Mouse (Mus musculus) layer of hippocampus, adult 6 months (tissue): ENCODE data around the gene Hist2h2aa1. TPM values are rescaled to one million over a fixed set of nuclear protein-coding genes. Genes with fewer than 3 reads are reported as not detected.

Experiments used
- long read RNA-seq, 2 experiments: library from polyadenylated mRNA; unstranded; transcript quantifications; one replicate each; pipeline ENCODE4 v2.0.0; 2019 to 2020
- microRNA-seq: library from miRNA; unstranded; fragments of <30 nt; microRNA quantifications from one replicate; pipeline ENCODE4 v1.2.0, GENCODE M21; 2020
- polyA plus RNA-seq: library from polyadenylated mRNA; unstranded; fragments of <200 nt; fragmentation: Nextera tagmentation; gene quantifications from 2 replicates; pipeline ENCODE4 v1.2.3, GENCODE M21; 2021

The Hist2h2aa1 gene
- polyA plus RNA-seq = 141 and 245 TPM in 2 replicates
- long read RNA-seq, experiment 1, transcript Hist2h2aa1-201 (1 exons, 586 nt) = major isoform, 58 of 58 reads
- long read RNA-seq, experiment 1, partial matches to known transcripts = 0 of 58 reads
- long read RNA-seq, experiment 1, other reads (novel, unspliced or antisense) = 0 of 58 reads
- long read RNA-seq, experiment 2, transcript Hist2h2aa1-201 (1 exons, 586 nt) = major isoform, 6 of 6 reads
- long read RNA-seq, experiment 2, partial matches to known transcripts = 0 of 6 reads
- long read RNA-seq, experiment 2, other reads (novel, unspliced or antisense) = 0 of 6 reads

DNA sequence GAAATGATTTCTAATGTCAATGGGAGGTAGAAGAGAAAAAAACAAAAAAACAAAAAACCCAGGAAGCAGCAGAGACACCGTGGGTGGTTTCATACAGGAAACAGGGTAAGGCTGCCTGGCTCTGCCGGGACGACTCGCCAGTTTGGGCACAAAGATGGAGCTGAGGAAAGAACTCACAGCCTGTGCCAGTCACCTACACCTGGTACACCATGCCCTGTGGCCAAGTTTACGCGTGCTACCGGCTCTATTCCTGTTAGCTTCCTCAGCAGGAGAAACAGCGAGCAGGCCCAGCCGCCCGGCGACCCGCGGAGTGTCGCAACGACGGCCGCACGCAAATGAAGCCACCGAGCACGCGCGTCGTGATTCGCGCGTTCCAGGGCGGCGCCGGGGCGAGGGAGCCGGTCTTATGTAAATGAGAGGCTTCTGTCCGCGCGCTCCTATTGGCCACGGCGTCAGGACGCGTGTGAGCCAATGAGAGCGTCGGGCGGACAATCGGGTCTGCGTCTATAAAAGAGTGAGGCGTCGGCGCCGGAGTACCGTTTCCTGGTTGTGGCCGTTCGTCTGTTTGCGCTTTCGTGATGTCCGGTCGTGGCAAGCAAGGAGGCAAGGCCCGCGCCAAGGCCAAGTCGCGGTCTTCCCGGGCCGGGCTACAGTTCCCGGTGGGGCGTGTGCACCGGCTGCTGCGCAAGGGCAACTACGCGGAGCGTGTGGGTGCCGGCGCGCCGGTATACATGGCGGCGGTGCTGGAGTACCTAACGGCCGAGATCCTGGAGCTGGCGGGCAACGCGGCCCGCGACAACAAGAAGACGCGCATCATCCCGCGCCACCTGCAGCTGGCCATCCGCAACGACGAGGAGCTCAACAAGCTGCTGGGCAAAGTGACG lies at the start of gene Hist2h2aa1:
Gene Hist2h2aa1 (plus strand): TSS at position 495 of the 884 bp plus-strand sequence.

DNA sequence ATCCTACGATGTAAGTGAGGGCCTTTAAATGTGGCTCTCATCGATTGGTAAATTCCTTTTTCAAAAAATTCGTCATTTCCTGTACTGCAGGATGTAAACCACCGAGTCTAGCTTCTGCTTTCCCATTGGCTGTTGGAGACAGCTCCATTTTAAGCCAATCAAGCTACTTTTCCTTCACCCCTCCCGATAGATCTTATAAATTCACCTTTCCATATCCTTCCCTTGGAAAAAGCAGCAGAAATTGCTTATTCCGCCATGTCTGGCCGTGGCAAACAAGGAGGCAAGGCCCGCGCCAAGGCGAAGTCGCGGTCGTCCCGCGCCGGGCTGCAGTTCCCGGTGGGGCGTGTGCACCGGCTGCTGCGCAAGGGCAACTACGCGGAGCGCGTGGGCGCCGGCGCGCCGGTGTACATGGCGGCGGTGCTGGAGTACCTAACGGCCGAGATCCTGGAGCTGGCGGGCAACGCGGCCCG lies 25.6 kb upstream of the Hist2h2aa1 start, which contains the start of the genes Bola1 and Hist2h2ab:
Gene Bola1 (minus strand): TSS at position 49 of the 470 bp plus-strand sequence.
Gene Hist2h2ab (plus strand): TSS at position 205 of the 470 bp plus-strand sequence.

DNA sequence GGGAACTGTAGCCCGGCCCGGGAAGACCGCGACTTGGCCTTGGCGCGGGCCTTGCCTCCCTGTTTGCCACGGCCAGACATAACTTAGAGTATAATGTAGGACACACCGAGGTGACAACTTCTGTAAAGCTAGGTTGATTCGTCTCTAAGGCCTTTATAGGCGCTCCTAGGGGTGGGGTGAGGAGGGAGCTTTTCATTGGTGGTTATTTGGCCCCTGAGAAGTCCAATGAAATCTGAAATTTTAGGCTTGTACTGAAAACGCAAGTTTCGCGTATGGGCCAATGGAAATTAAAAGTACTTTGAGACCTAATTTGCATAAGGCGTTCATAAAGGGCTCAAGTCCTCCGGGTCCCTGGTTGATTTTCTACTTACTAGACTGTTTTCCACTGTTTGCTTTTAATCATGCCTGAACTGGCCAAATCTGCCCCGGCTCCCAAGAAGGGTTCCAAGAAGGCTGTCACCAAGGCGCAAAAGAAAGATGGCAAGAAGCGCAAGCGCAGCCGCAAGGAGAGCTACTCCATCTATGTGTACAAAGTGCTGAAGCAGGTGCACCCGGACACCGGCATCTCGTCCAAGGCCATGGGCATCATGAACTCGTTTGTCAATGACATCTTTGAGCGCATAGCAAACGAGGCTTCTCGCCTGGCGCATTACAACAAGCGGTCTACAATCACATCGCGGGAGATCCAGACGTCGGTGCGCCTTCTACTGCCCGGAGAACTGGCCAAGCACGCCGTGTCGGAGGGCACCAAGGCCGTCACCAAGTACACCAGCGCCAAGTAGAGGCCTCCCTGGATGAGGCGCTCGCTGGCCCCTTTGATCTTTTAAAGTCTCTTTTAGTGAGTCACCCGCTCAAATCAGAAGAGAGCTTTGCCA lies 24.3 kb upstream of the Hist2h2aa1 start, which contains the start of the genes Hist2h2ac and Hist2h2be:
Gene Hist2h2ac (minus strand): TSS at position 116 of the 875 bp plus-strand sequence.
Gene Hist2h2be (plus strand): TSS at position 355 of the 875 bp plus-strand sequence.

GRCm38 (mm10) chr3:96238954-96239793 lies 6.1 kb upstream of the Hist2h2aa1 start, which contains the start of gene Hist2h3c2:
Gene Hist2h3c2 (minus strand): TSS chr3:96239127.

GRCm38 (mm10) chr3:96239949-96240798 lies 5.1 kb upstream of the Hist2h2aa1 start, which contains the start of gene Hist2h2aa2:
Gene Hist2h2aa2 (minus strand): TSS chr3:96240276.

DNA sequence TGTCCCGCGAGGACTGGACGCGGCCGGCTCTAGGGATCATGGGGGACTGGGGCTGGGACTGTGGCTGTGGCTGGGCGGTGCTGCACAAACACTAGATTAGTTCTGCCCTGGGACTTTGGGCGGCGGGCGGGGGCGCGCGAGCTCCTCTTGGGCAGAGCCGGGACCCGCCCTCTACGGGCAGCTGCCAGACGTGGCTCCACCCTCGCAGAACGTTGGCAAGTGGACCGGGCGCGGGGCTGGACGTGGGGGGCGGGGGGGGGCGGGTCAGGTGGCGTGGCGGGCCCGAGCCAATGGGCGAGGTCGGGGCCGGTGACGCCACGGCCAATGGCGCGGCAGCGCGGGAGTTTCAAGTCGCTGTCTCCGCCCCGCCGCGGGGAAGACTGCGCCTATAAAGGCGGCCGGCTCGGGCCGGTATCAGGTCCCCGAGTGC lies 1.1 kb downstream of the Hist2h2aa1 start, which contains the start of gene Hist2h3c1:
Gene Hist2h3c1 (plus strand): TSS at position 259 of the 430 bp plus-strand sequence.

DNA sequence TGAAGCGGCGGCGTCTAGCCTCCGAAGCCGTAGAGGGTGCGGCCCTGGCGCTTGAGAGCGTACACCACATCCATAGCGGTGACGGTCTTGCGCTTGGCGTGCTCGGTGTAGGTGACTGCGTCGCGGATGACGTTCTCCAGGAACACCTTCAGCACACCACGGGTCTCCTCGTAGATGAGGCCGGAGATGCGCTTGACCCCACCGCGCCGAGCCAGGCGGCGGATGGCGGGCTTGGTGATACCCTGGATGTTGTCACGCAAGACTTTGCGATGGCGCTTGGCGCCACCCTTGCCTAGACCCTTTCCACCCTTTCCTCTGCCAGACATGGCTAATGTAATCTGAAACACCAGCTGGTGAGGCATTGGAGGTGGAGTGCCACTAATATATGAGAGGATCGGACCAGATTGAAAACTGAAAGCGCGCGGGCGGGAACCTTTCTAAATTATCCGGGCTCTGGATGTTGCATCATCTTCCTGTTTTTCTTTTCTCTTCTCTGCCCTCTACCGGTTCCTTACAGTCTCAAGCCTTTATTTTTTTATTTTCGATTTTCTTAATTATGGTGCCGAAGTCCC lies 17.8 kb downstream of the Hist2h2aa1 start, which contains the start of gene Hist2h4:
Gene Hist2h4 (minus strand): TSS at position 333 of the 572 bp plus-strand sequence.

DNA sequence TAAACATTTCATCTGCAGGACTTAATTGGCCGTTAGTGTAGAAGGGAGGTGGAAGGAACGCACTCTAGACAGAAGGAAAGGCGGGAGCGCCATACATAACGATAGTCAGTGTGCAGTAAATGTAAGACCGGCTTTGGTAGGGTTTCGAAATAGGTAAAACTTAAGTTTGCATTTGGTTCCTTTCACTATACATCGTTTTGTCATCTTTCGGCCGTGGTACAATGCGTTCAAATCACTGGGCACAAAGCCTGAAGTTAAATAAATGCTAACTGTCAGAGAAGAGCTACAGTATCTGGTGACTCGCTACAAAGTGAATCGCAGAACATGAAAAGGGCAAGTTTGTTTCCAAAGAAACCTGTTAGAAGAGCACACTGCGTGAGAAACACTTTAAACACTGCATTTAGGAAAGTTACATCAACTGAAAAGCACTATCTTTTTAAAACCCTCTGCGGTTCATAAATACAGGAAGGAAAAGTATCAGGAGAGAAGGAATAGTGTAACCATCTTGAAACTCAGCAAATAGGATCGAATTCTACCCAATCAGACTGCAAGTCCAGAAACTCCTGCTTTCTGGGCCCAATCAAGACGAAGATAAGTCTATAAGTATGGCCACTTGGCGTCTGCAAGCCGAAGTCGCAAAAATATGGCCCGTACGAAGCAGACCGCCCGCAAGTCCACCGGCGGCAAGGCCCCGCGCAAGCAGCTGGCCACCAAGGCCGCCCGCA lies 22.9 kb downstream of the Hist2h2aa1 start, which contains the start of gene Hist2h3b:
Gene Hist2h3b (plus strand): TSS at position 604 of the 725 bp plus-strand sequence.

DNA sequence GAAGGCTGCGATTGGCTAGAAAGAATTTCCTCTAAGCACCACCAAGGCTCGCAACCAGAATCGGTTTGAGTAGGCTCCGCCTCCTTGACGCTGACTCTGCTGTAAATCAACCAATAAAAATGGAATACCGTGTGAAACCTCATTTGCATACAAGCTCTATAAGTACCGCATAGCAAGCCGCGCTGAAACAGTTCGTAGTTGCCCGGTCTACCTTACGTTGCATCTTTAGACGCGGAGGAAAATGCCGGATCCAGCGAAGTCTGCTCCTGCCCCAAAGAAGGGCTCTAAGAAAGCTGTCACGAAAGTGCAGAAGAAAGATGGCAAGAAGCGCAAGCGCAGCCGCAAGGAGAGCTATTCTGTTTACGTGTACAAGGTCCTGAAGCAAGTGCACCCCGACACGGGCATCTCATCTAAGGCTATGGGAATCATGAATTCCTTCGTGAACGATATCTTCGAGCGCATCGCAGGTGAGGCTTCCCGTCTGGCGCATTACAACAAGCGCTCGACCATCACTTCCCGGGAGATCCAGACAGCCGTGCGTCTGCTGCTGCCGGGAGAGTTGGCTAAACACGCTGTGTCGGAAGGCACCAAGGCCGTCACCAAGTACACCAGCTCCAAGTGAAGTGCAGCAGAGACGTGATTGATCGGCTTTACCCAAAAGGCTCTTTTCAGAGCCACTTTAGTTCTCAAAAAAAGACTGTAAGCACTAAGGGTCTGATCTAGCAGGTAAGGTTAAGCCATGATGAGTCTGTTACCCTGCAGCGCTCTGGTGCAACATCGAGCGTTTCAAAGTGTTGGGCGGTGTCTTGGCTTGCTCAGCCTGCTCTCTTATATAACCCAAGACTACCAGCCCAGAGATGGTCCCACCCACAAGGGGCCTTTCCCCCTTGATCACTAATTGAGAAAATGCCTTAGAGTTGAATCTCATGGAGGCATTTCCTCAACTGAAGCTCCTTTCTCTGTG lies 24.5 kb downstream of the Hist2h2aa1 start, which contains the start of gene Hist2h2bb:
Gene Hist2h2bb (plus strand): TSS at position 242 of the 964 bp plus-strand sequence.

DNA sequence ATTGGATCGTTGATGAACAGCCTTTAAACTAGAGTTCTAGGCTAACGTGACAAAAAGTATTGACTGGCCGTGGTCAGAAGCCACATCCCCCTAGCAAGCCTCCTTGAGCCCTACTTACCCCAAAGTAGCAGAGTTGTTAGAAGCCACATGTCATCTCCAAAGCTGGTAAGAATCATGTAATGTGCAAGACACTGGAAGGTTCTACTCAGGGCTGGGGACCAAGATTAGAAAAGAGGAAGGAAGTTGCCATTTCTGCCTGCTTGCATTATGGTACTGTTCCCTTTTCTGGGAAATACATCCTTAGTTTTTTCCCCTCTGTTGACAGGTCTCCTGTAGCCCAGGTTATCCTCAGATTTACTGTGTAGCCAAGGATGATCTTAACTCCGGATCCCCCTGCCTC lies 48.5 kb downstream of the Hist2h2aa1 start, which contains the start of gene Fcgr1:
Gene Fcgr1 (minus strand): TSS at position 183 of the 400 bp plus-strand sequence.

Small RNA genes within 50 kb of the gene (microRNA-seq; reads per million reads assigned to microRNA genes)
- gene Gm44492 (not detected), gene Gm47311 (not detected), gene Gm47313 (not detected)

Other genes starting within 250 kb of the Hist2h2aa1 start
- gene Plekho1, start 249.5 kb upstream of the Hist2h2aa1 start, polyA plus RNA-seq = 10.1 and 15.2 TPM in 2 replicates
- gene Vps45, start 187.0 kb upstream of the Hist2h2aa1 start, polyA plus RNA-seq = 20.4 and 23.1 TPM in 2 replicates
- gene Otud7b, start 141.0 kb upstream of the Hist2h2aa1 start, polyA plus RNA-seq = 7.7 and 8.0 TPM in 2 replicates
- 2.4 and 3.0 TPM in 2 replicates for gene Mtmr11, start 83.5 kb upstream of the Hist2h2aa1 start, polyA plus RNA-seq
- gene Sf3b4, start 73.2 kb upstream of the Hist2h2aa1 start, polyA plus RNA-seq = 26.4 and 34.0 TPM in 2 replicates
- gene Sv2a, start 64.3 kb upstream of the Hist2h2aa1 start, polyA plus RNA-seq = 59.4 and 61.5 TPM in 2 replicates
- gene Bola1, start 25.8 kb upstream of the Hist2h2aa1 start, polyA plus RNA-seq = 77.8 and 84.9 TPM in 2 replicates
- 1.0 TPM in 1 of 2 replicates, not detected in the other for gene Hist2h2ab, start 25.6 kb upstream of the Hist2h2aa1 start, polyA plus RNA-seq
- gene Hist2h2ac, start 24.6 kb upstream of the Hist2h2aa1 start, polyA plus RNA-seq = 3.7 and 6.7 TPM in 2 replicates
- gene Hist2h2be, start 24.4 kb upstream of the Hist2h2aa1 start, polyA plus RNA-seq = 7.2 and 8.0 TPM in 2 replicates
- 1.7 and 2.9 TPM in 2 replicates for gene Hist2h3c2, start 6.4 kb upstream of the Hist2h2aa1 start, polyA plus RNA-seq
- 117 and 163 TPM in 2 replicates for gene Hist2h2aa2, start 5.2 kb upstream of the Hist2h2aa1 start, polyA plus RNA-seq
- gene Hist2h3c1, start 1.2 kb downstream of the Hist2h2aa1 start, polyA plus RNA-seq = not detected in 2 replicates
- 0.78 and 0.79 TPM in 2 replicates for gene Hist2h4, start 17.8 kb downstream of the Hist2h2aa1 start, polyA plus RNA-seq
- gene Hist2h3b, start 23.2 kb downstream of the Hist2h2aa1 start, polyA plus RNA-seq = 5.1 and 5.5 TPM in 2 replicates
- gene Hist2h2bb, start 24.3 kb downstream of the Hist2h2aa1 start, polyA plus RNA-seq = 0.53 TPM in 1 of 2 replicates, not detected in the other
- 2.1 and 3.1 TPM in 2 replicates for gene Fcgr1, start 48.5 kb downstream of the Hist2h2aa1 start, polyA plus RNA-seq
- 0.14 TPM in 1 of 2 replicates, not detected in the other for gene BC107364, start 206.8 kb downstream of the Hist2h2aa1 start, polyA plus RNA-seq